16 mouse cellular contexts compared by ENCODE assay signal in genomic region chr16:94925364-94925763, GRCm38 (mm10).
"Had no signal": no experiment of that assay in that cellular context is flagged by ENCODE, and none has a peak within 500 bp of the region (broad histone marks: within the 10 kb centered on the region; RNA-seq: fewer than 3 reads in every experiment).

No protein-coding gene starts in this region.

- H3K4me1 ChIP-seq: limb, embryonic 13.5 days; stomach, embryonic 15.5 days had no signal

- H3K27ac ChIP-seq: limb, embryonic 13.5 days; liver, embryonic 14.5 days; midbrain, embryonic 10.5 days; neural tube, embryonic 15.5 days; stomach, embryonic 15.5 days had no signal

- H3K4me2 ChIP-seq: limb, embryonic 13.5 days; neural tube, embryonic 15.5 days; stomach, embryonic 15.5 days had no signal

- DNase-seq: kidney, adult 11 months; kidney, postnatal 25 days; left cerebral cortex, postnatal 4 days; lung, adult 18-20 months; lung, postnatal 36 days; midbrain, embryonic 14.5 days; right cerebral cortex, postnatal 4 days; spleen, adult 18-20 months; thymus, adult 2 months; thymus, postnatal 25 days had no signal

- H3K36me3 ChIP-seq: limb, embryonic 13.5 days; midbrain, embryonic 10.5 days; neural tube, embryonic 15.5 days; stomach, embryonic 15.5 days had no signal

- H3K9me3 ChIP-seq: limb, embryonic 13.5 days; midbrain, embryonic 10.5 days; neural tube, embryonic 15.5 days; stomach, embryonic 15.5 days had no signal

- H3K27me3 ChIP-seq: limb, embryonic 13.5 days; neural tube, embryonic 15.5 days; stomach, embryonic 15.5 days had no signal

- H3K9ac ChIP-seq: limb, embryonic 13.5 days; liver, embryonic 14.5 days; neural tube, embryonic 15.5 days; stomach, embryonic 15.5 days had no signal

- H3K4me3 ChIP-seq: limb, embryonic 13.5 days; midbrain, embryonic 10.5 days; myocyte; neural tube, embryonic 15.5 days; stomach, embryonic 15.5 days had no signal
